Mouse (Mus musculus) fat pad, adult 2 months (tissue): ENCODE results near the gene Krt1.

Experiments
- DNase-seq: peaks from one replicate; pipeline ENCODE4 v3.0.0-alpha.2; 2011; ENCODE audit warnings: low read depth, low spot score; ENCODE audit errors: extremely low read depth

Krt1 gene

DNA sequence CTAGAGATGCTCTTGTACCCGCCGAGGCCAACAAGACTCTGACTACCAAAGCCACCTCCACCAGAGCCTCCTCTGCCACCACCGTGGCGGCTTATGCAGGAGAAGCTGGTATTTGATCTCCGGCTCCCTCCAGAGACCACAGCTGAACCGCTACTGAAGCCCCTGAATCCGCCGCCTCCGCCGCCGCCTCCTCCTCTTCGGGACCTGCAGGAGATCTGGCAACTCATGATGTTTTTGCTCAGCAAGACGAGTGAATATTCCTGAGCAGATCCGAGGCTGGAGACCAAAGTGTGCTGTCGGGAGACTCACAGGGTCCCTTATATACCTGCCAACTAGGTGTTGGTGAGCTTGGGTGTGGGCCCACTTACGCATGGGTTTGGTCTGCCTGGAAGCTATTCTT is 32.7 kb downstream of the Krt1 start, which contains the start of gene Krt2:
Gene Krt2 (minus strand): TSS at position 295 of the 400 bp plus-strand sequence.
- DNase-seq: no peak

DNA sequence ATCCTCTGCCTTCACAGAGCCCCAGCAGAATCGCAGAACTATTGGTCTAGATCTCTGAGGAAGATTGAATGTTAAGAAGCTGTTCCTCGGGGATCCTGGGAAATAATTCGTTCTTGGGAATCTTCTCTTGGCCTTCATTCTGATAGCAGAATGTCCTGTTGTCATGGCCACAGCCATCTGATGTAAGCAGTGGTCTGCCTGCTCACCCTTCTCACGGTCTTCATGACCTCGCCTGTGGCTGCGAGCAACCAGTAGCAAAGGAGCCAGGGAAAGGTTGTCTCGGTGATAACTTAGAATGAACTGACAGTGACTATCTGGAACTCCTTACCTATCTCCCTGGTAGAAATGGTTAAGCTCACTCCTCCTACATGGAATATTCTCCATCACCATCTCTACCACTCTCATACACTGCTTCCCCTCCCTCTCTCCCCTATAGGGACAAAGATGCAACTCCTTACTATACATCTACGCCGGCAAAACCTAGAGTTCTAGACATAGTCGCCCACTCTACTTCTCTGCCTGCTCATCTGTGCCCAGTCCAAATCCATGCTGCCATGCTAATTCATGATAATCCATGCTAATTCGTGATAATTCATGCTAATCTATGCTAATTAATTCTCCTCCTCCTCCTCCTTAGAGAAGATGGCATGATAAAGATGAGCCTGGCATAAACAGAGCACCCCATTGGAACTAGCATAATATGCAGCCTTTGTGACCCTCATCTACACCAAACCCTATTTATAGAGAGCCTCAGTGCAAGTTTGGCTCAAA is 47.4 kb downstream of the Krt1 start:
- DNase-seq: no peak

DNA sequence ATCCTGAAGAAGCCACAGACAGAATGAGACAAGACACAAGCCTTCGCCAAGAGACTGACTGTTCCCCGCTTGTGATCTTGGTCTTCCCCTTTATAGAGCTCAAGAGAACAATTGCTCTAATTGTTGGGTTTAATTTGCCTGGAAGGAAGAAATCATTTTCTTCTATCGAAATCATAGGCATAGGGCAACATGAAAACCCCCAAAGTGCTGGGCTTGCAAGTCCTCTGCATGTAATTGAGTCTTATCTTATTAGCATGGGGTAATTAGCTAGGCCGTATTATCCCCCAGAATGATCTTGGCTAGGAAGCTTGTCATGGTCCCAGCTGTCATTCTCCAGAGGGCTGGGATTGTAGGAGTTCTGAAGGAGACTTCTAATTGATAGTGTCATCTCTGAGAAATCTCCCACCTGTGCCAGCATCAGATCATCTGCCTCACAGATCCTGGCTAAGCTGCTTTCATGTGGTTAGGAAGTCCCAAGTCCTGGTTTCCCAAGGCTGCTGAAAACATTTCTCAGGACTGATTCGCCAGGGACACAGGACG is 48.2 kb downstream of the Krt1 start, which contains the start of gene Krt73:
Gene Krt73 (minus strand): TSS at position 51 of the 540 bp plus-strand sequence.
- DNase-seq: no peak
